Mouse (Mus musculus) heart, embryonic 14.5 days (tissue): Measurements from ENCODE around the gene Smtn. TPM values are rescaled to one million over a fixed set of nuclear protein-coding genes. Genes with fewer than 3 reads are reported as not detected.

ENCODE experiments used
- ATAC-seq: fragments of 200-750 bp; cut with Nextera tagmentation; 2 replicates; pipeline ENCODE4 v1.8.0; 2017; ENCODE audit warnings: low read depth, moderate TSS enrichment; ENCODE audit not compliant: insufficient number of reproducible peaks, insufficient read depth, low FRiP score
- H3K27ac ChIP-seq, 2 experiments: fragments of 200-500 bp in 1 of 2; fragments of 300-500 bp in 1 of 2; sonication (generic) in 1 of 2; replicated peaks in 1 of 2; 2 replicates each; pipeline ENCODE4 v1.5.1; 2012 to 2014; ENCODE audit warnings: low read depth in 2 of 2, low read length in 2 of 2, control low read depth in 1 of 2, mild to moderate bottlenecking in 1 of 2, mixed read lengths in 1 of 2; ENCODE audit not compliant: control insufficient read depth in 1 of 2, insufficient read depth in 1 of 2
- H3K27me3 ChIP-seq: fragments of 300-500 bp; sonication (generic); 2 replicates; pipeline ENCODE4 v1.6.1; 2014; ENCODE audit warnings: mild to moderate bottlenecking, low read length, control low read depth; ENCODE audit not compliant: control insufficient read depth, insufficient read depth
- H3K36me3 ChIP-seq: fragments of 300-500 bp; sonication (generic); 2 replicates; pipeline ENCODE4 v1.6.1; 2014; ENCODE audit warnings: mild to moderate bottlenecking, control low read depth, low read length, mixed read lengths; ENCODE audit not compliant: control insufficient read depth, insufficient read depth
- H3K4me1 ChIP-seq, 2 experiments: fragments of 200-500 bp in 1 of 2; fragments of 300-500 bp in 1 of 2; sonication (generic) in 1 of 2; 2 replicates each; pipeline ENCODE4 v1.6.1; 2012 to 2014; ENCODE audit warnings: low read length in 2 of 2, control low read depth in 1 of 2, mixed read lengths in 1 of 2; ENCODE audit not compliant: control insufficient read depth in 2 of 2, insufficient read depth in 2 of 2
- H3K4me2 ChIP-seq: fragments of 300-500 bp; sonication (generic); 2 replicates; pipeline ENCODE4 v1.6.1; 2014; ENCODE audit warnings: mild to moderate bottlenecking, low read length
- H3K4me3 ChIP-seq, 2 experiments: fragments of 200-500 bp in 1 of 2; fragments of 300-500 bp in 1 of 2; sonication (generic) in 1 of 2; 2 replicates each; pipeline ENCODE4 v1.5.1; 2012 to 2014; ENCODE audit warnings: low read length in 2 of 2, mild to moderate bottlenecking in 2 of 2, control low read depth in 1 of 2, low read depth in 1 of 2, moderate library complexity in 1 of 2; ENCODE audit not compliant: control insufficient read depth in 1 of 2, insufficient read depth in 1 of 2
- H3K9ac ChIP-seq: fragments of 300-500 bp; sonication (generic); 2 replicates; pipeline ENCODE4 v1.6.1; 2014; ENCODE audit warnings: mild to moderate bottlenecking, low read length
- H3K9me3 ChIP-seq: fragments of 300-500 bp; sonication (generic); 2 replicates; pipeline ENCODE4 v1.6.1; 2016; ENCODE audit warnings: low read length, control low read depth; ENCODE audit not compliant: control insufficient read depth
- WGBS: fragments of 180-500 bp; shearing (Covaris S2); extraction: QIAGEN DNeasy Blood & Tissue Kit; methylation state at CpG from one replicate; pipeline ENCODE4 v1.1.7; 2014; 5-methylcytosine and 5-hydroxymethylcytosine counted together
- polyA plus RNA-seq: library from polyadenylated mRNA; unstranded; fragments of >200 nt; fragmentation: Nextera tagmentation; extraction: Ambion mirVana; gene quantifications from 2 replicates; pipeline ENCODE4 v1.2.1, GENCODE M21; 2014

The Smtn gene
- polyA plus RNA-seq, 1 experiment from 2014 or later, result 75.0 TPM

GRCm38 (mm10) chr11:3521339-3522224 is 18.8 kb downstream of the Smtn start:
- Histone ChIP-seq H3K4me1 (peaks cover 12 to 27% of the 10 kb centered on the region in 2 experiments), H3K9me3 (no peaks in the 10 kb centered on the region), H3K9ac (no peak overlapping the region), H3K4me2 (no peak overlapping the region), H3K27me3 (no peaks in the 10 kb centered on the region), H3K36me3 (peaks cover 78% of the 10 kb centered on the region), H3K4me3 (no peak overlapping the region), H3K27ac (no peak overlapping the region)
- WGBS, result 83% methylated on average over 23 of the region's 23 CpGs
- ATAC-seq, result no peak

DNA sequence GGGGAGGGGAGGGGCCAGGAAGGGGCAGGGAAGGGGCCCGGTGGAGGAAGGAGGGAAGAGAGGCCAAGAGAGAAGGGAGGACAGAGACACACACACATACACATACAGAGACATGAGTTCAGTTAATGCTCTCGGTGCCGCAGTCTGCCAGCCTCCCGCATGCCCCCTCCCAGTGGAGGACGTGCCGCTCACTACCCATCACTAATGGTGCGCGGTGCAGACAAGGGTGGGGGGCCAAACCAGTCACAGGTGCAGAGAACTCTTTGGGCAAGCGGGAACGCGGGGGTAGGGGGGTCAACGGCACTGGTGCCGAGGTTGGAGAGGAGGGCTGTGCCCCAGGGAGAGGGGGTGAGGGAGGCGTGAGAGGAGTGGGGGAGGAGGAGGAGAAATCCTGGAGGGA is 19.5 kb downstream of the Smtn start:
- Histone ChIP-seq H3K4me2 (no peak overlapping the region), H3K27ac (no peak overlapping the region; a peak in 1 of 4 replicates), H3K9ac (no peak overlapping the region), H3K9me3 (no peaks in the 10 kb centered on the region), H3K4me1 (peaks cover 12 to 27% of the 10 kb centered on the region in 2 experiments), H3K27me3 (no peaks in the 10 kb centered on the region), H3K36me3 (peaks cover 71% of the 10 kb centered on the region), H3K4me3 (no peak overlapping the region)
- no peak for ATAC-seq
- WGBS, result 74% methylated on average over 14 of the region's 14 CpGs

- 0 out of 4 replicates have a peak overlapping the region, but pooled peaks of 1 of the 2 experiments have one; percentile 33 for H3K27ac ChIP-seq
- no peak overlapping the region for H3K9ac ChIP-seq
- WGBS, result 55% methylated on average over 11 of the region's 11 CpGs
- ATAC-seq, result no peak
- H3K4me3 ChIP-seq, result no peak overlapping the region
- H3K4me1 ChIP-seq, result peaks cover 12 to 34% of the 10 kb centered on the region in 2 experiments
- no peak overlapping the region for H3K4me2 ChIP-seq
- no peaks in the 10 kb centered on the region for H3K27me3 ChIP-seq
- peaks cover 61% of the 10 kb centered on the region for H3K36me3 ChIP-seq
- no peaks in the 10 kb centered on the region for H3K9me3 ChIP-seq
Observed at GRCm38 (mm10) chr11:3519756-3520398, 20.5 kb downstream of the Smtn start.

GRCm38 (mm10) chr11:3519051-3519726 is 21.2 kb downstream of the Smtn start:
- no peak for ATAC-seq
- WGBS, result 68% methylated on average over 4 of the region's 4 CpGs
- Histone ChIP-seq H3K27me3 (no peaks in the 10 kb centered on the region), H3K27ac (no peak overlapping the region), H3K4me1 (peaks cover 12 to 36% of the 10 kb centered on the region in 2 experiments), H3K4me3 (no peak overlapping the region), H3K4me2 (no peak overlapping the region), H3K9ac (no peak overlapping the region), H3K36me3 (peaks cover 54% of the 10 kb centered on the region), H3K9me3 (no peaks in the 10 kb centered on the region)

DNA sequence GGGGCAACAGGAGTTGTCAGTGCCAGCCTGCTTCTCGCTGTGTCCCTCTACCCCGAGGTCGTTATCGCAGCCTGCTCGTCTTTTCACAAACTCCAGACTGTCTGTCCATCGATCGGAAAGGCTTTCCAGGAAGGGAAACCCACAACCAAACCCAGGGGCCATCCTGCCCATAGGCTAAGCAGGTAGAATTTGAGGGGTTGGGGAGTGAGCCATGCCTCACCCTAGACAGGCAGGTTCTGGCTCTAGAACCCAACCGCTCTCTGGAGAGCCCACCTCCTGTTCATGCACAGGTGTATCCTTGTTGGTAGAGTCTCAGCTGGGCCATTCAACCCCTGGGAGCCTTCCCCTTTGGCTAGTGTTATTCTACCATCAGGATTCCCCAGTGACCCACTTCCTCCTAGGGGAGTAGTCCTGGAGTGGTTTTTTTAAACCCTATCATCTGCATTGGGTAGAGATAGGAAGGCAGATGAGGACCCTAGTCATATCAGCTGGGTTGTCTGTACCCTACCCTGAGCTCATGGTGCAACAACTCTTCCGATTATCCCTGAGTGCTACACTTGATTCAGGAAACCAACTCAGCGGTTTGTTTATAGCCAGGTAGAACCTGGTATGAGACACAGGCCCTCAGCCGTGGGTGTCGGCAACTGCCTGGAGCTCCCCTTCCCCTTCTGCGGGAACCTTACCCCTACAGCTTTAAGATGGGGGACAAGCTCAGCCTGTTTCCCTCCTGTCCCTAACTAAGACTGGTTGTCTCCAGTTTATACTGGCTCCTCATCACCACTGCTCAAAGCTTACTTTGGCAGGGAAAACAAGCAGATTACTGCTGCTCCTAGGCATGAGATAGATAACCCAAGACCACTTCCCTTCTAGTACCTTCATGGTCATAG is 22.3 kb downstream of the Smtn start:
- H3K4me2 ChIP-seq, result peak overlapping the region; percentile 75
- H3K4me3 ChIP-seq, result peak overlapping the region in 1 of 2 experiments; percentile 33; a peak in 1 of 4 replicates
- no peak overlapping the region for H3K27ac ChIP-seq
- H3K36me3 ChIP-seq, result peaks cover 43% of the 10 kb centered on the region
- peaks cover 12 to 39% of the 10 kb centered on the region in 2 experiments for H3K4me1 ChIP-seq
- 0 out of 2 replicates have a peak, but pooled peaks have one; percentile 2 for ATAC-seq
- WGBS, result 48% methylated on average over 13 of the region's 13 CpGs
- peak overlapping the region; percentile 63 for H3K9ac ChIP-seq
- H3K9me3 ChIP-seq, result no peaks in the 10 kb centered on the region
- no peaks in the 10 kb centered on the region for H3K27me3 ChIP-seq

GRCm38 (mm10) chr11:3516859-3517845 is 23.3 kb downstream of the Smtn start:
- peak; percentile 24; the same call in 1 of the 2 replicates for ATAC-seq
- peaks cover 12 to 39% of the 10 kb centered on the region in 2 experiments for H3K4me1 ChIP-seq

More at GRCm38 (mm10) chr11:3516859-3517845, 23.3 kb downstream of the Smtn start:
- no peak overlapping the region for H3K27ac ChIP-seq
- no peaks in the 10 kb centered on the region for H3K27me3 ChIP-seq
- H3K9me3 ChIP-seq, result no peaks in the 10 kb centered on the region
- H3K9ac ChIP-seq, result peak overlapping the region; percentile 63
- WGBS, result 2% methylated on average over 50 of the region's 50 CpGs
- peak overlapping the region; percentile 30 to 33 for H3K4me3 ChIP-seq
- H3K4me2 ChIP-seq, result peak overlapping the region; percentile 75
- H3K36me3 ChIP-seq, result peaks cover 33% of the 10 kb centered on the region
